In genomic region chr17:84376882-84377281, GRCm38 (mm10) we compare ENCODE assay signal across 22 mouse cellular contexts.
"Had no signal": no experiment of that assay in that cellular context is flagged by ENCODE, and none has a peak within 500 bp of the region (broad histone marks: within the 10 kb centered on the region; RNA-seq: fewer than 3 reads in every experiment).

No protein-coding gene starts in this region.

- H3K27me3 ChIP-seq: heart, embryonic 12.5 days; hindbrain, embryonic 13.5 days; hindbrain, embryonic 15.5 days; limb, embryonic 12.5 days; liver, embryonic 13.5 days had no signal

- DNase-seq: gastrocnemius, postnatal 14 days; gastrocnemius, postnatal 36 days; heart, adult 18-20 months; heart, postnatal 14 days; heart, postnatal 36 days; kidney, adult 18-20 months; kidney, adult 8-10 months; kidney, postnatal 10 days; kidney, postnatal 25 days; kidney, postnatal 4 days; liver; liver, embryonic 13.5 days had no signal

- H3K27ac ChIP-seq: heart, embryonic 10.5 days; hindbrain, embryonic 13.5 days; hindbrain, embryonic 15.5 days; hindbrain, postnatal 0 days; layer of hippocampus, adult 2 months; left cerebral cortex, adult 2 months; limb, embryonic 10.5 days; limb, embryonic 12.5 days; liver, embryonic 13.5 days had no signal

- H3K9me3 ChIP-seq: heart, embryonic 10.5 days; heart, embryonic 12.5 days; hindbrain, embryonic 13.5 days; hindbrain, embryonic 15.5 days; limb, embryonic 10.5 days; limb, embryonic 12.5 days; liver, embryonic 13.5 days had no signal

- H3K4me2 ChIP-seq: heart, embryonic 12.5 days; hindbrain, embryonic 13.5 days; hindbrain, embryonic 15.5 days; limb, embryonic 12.5 days; liver, embryonic 11.5 days; liver, embryonic 13.5 days had no signal

- H3K4me1 ChIP-seq: liver, embryonic 13.5 days had no signal

- H3K4me3 ChIP-seq: heart, embryonic 10.5 days; heart, embryonic 12.5 days; hindbrain, embryonic 13.5 days; hindbrain, embryonic 15.5 days; layer of hippocampus, adult 2 months; left cerebral cortex, adult 2 months; limb, embryonic 10.5 days; limb, embryonic 12.5 days; liver, embryonic 13.5 days had no signal

- H3K9ac ChIP-seq: heart, embryonic 12.5 days; hindbrain, embryonic 13.5 days; hindbrain, embryonic 15.5 days; limb, embryonic 12.5 days; liver, embryonic 13.5 days had no signal

- ATAC-seq: hindbrain, postnatal 0 days had no signal
